Mouse (Mus musculus) A20 (cell line): ENCODE measurements around the gene Grap2.

Experiments used
- DNase-seq: peaks from one replicate; pipeline ENCODE4 v3.0.0-alpha.2; 2011; ENCODE audit warnings: low read depth, low spot score

Grap2 gene

DNA sequence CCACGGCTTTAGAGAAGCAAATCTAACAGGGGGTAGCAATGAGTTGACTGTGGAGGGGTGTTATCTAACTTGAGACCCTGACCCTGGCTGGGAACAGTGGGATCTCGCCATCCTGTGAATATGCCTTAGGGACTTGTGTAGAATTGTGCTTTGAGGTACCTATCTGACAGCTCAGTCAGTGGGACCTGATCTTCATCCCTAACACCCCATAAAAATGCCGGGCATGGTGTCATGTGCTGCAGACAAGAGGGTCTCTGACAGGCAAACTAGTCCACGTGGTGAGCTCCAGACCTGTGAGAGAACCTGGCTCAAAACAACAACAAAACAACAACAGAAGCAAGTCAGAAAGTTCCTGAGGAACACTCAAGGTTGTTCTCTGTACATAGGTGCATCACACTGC lies 27.4 kb downstream of the Grap2 start:
- DNase-seq: no peak

DNA sequence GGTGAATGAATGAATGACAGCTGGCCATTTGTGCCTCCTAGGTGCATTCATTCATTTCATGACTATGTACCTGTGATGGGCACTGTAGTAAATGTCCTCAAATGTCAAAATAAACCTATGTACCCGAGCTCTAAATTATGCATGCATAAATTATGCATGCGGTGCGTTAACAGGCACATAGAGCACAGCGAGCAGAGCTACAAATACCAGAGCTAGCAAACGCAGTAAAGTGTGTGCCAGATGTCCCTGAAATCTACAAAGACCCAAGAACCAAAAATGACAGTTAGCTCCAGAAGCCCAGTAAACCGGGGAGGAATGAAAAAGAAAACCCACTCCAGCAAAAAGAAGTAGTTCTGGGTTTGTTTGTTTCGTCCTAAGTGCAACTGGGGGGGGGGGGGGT lies 29.1 kb downstream of the Grap2 start:
- no peak for DNase-seq

DNA sequence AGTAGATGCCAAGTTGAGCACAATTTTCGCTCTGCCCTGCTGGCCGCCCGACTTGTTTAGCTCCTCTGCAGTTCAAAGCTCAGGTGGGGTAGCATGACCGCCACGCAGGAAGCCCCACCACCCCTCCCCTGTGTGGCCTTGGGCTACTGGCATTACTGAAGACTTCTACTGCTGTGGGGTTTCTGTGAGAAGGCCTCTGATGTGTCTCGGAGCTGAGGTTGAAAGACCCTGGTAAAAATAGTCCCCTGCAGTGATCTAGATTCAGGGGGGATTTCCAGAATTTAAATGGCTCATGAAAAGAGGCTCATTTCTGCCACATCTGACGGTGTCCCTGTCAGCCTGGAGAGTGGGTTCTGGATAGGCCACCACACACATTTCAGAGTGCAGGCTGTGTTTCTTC lies 30.1 kb downstream of the Grap2 start:
- DNase-seq: peak; percentile 74

DNA sequence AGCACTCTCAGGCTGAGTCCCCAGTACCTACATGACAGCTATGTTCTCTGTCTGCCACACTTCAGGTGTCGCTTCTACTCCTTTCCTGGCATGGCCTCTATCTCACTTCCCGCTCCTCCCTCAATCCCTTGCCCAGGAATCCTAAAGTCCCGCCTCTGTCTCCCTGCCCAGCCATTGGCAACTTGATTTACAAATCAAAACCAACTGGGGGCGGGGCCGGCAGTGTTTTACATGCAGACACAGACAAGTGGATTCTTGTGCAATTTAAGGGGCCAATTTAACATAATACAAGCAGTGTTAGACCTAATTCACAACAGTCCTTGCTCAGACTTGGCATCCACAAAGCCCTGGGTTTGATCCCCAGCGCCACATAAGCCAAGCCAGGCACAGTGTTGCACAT lies 31.6 kb downstream of the Grap2 start:
- no peak for DNase-seq

DNA sequence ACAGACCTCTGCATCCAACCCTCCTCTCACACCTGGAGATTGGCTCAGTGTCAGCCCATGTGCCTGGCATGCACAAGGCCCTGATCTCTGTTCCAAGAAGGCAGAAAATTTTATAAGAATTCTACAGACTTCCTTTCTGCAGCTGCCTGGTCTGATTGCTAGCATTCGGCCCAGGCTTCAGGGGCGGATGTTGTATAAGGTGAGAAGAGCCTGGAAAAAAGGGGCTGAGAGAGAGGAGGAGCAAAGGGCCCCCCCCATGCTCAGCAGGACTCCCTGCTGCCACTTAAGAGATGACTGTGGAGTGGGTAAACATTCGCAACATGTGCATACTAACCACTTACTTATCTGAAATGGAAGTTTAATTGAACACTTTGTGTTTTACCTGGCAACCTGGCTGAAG lies 35.6 kb downstream of the Grap2 start:
- DNase-seq: no peak

DNA sequence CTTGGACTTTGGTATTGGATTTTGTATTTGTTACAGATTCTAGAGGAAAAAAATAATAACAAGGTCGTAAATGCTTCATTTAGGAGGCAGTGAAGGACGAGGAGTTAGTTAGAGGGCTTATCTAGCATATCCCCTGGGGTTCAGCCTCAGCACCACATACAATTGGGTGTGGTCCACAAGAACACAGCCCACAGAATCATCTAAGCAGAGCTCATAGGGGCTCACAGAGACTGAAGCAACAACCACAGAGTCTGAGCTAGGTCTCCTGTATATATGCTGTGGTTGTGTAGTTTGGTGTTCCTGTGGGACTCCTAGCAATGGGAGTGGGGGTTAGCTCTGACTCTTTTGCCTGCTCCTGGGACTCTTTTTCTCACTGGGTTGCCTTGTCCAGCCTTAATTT lies 37.9 kb downstream of the Grap2 start:
- no peak for DNase-seq

DNA sequence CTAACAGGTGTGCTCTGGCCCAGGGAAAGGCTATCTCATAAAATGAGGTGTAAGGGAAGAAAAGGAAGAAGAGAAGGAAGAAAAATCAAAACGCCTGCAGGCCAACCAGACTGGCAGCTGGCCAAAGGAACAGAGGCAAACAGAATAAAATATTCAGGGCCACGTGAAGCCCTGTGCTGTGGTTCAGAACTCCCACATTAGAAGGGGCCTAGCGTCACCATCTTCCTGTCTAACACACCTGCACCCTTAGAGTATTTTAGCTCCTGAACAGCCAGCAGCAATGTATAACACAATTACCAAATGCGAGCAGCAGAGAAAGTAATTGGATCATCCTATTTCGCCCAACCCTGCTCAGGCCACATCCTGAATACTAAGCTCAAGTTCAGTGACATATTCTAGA lies 39.1 kb downstream of the Grap2 start:
- no peak for DNase-seq

DNA sequence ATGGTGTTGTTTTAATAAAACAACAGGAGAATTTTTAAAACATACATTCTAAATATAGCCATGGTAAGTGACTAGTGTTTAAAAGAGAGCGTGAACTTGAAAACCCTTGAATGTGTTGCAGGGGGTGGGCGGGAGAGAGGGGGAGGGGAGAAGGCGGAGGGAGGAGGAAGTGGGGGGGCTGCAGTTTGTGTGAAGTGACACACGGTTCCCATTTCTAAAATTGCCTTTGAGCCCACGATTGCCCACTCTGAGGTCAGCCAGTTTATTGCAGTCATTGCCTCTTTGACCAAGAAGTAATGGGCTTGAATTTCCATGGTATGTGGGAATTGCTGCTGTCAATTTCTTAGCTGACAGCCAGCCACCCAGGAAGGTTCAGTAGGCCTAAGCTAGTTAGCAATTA lies 41.5 kb downstream of the Grap2 start:
- no peak for DNase-seq

DNA sequence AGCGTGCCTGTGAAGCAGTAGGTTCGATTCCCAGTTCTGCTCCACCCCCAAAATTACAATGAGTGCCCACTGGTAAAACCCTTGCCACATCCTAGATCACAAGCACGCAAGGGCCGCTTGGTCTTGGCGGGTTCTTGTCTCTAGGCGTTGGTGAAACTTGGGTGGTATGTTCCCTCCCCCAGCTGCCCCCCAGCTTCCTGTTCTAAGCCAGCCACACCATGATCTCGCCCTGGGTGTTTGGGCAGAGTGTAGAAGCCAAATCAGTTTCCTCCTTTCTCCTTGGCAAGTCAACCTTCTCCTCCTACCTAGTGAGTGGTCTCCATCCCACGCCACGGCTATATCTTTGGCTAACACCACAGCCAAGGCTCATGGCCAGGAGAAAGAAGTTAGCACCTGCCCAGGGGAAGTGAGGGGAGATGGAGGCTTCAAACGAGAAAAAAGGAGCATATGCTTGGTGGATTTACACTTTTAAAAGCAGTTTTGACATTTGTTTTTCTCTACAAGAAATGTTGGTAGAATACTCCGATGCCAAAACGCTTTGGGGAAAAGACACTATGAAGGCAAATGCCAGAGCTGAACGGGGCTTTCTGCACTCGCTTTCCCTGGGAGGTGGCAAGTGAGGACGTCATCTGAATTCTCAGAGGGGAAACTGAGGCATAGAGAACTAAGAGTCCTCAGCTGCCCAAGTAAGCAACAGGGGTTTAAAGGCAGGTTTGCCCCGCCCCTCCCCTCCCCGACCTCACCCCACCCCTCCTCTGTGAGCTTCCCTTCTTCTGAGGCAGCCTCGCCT lies 42.3 kb downstream of the Grap2 start:
- DNase-seq: no peak

DNA sequence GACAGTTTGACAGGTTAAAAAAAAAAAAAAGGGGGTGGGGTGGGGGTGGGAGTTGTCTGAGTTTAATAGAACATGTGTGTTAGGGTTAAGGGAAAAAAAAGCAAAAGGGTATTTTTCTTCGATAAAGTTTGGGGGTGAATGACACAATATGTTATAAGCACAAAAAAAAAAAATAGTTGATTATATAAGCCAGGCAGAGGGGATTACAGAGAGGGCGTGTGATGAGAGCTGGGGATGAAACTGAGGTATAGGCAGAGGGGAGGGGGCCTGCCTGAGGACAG lies 42.8 kb downstream of the Grap2 start:
- peak; percentile 53 for DNase-seq

DNA sequence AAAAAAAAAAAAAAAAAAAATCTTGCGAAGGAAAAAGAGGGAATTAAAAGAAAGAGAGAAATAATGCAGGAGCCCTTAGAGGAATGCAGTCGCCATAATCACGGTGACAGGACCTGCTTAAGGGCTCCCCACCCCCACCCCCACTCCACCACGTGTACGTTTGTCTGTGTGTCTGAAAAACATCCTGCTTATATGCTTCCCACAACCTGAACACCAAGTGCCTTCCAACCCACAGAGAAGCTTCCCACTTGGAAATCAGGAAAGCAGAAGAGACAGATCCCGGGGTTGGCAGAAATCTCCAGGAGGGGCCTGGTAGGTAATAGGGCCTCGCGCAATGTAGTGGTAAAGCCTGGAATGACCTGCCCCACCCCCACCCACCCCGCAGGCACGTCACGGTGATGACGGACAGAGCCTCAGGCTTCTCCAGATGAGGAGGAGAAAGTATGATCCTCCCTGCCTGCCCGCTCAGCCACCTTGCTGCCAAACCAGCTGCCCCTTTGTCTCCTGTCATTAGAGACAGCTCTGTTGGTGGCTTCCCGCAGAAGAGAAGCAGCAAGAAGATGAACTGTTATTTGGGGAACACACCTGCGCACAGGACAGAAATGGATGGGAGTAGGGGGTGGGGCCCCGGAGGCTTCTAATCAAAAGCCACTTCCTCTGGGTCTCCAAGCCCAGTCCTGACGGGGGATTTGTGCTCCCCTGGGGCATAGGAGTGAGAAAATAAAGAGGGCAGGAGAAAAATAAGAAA lies 43.4 kb downstream of the Grap2 start:
- DNase-seq: peak; percentile 82

DNA sequence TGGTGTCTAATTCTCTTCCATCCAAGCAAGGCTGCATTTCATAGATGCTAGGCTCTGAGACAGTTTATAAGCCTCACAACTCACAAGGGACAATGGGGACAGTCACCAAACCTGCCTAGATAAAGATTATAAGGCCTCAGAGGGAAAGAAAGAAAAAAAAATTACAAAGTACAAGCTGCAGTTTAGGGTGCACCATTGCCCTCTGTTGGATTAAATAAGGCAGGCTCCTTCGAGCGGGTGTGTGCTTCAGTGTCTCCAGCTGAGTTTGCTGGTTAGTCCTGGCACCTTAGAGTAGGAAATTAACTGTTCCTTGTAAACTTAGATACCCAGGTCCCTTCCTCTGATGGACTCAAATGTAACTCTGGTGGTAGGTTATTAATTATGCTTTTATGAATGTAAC lies 45.4 kb downstream of the Grap2 start:
- DNase-seq: peak; percentile 68

DNA sequence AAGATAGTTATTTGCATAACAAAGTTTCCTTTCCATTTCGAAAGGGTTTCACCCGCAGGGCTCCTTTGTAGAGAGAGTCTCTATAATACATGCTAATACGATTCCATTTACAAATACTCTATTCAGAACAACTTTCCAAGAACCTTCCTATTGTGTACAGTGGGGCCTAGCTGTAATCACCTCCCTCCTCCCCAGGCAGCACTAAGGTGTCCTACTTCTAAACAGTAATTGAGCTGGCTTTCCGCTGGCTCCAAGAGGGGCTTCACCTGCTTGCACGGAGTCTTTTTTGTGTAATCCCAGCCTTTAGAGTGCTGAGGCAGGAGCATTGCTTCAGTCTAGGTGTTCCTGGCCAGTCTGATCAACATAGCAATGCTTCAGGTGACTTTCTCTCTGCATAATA lies 46.8 kb downstream of the Grap2 start:
- no peak for DNase-seq

DNA sequence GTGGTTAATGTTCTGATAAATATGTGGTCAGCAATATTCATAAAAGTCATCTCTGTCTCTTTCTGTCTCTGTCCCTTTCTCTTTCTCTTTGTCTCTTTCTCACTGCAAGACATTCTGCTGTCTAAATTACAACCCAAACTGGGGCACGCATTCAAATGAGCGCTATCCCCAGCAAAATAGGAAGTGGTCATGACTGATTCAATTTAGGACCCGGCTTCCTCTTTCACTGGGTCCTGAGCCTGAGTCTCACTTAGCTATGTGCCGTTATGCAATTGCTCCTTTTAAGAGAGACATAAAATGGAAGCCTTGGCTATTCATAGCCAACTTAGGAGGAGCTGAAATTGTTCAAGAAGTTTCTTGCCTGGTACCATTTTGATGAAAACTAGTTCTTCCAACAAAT lies 47.4 kb downstream of the Grap2 start:
- DNase-seq: peak; percentile 90

DNA sequence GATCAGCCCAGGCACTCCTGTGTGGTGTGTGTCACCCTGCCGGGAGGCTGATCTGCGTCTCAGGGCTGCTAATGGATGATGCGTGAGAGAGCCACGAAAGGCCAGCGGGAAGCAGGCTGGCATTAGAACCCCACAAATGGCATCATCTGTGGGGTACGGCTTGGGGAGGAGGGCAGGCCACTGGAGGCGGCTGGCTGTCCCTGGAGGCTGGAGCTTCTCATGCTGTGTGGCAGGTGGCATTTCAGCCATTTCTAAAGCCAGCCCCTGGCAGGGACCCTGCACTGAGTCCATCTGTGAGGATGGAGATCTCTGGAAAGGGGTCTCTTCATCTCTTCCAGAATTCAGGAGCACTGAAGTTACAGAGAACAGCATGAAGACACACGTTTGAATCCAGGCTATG lies 48.0 kb downstream of the Grap2 start:
- DNase-seq: no peak

DNA sequence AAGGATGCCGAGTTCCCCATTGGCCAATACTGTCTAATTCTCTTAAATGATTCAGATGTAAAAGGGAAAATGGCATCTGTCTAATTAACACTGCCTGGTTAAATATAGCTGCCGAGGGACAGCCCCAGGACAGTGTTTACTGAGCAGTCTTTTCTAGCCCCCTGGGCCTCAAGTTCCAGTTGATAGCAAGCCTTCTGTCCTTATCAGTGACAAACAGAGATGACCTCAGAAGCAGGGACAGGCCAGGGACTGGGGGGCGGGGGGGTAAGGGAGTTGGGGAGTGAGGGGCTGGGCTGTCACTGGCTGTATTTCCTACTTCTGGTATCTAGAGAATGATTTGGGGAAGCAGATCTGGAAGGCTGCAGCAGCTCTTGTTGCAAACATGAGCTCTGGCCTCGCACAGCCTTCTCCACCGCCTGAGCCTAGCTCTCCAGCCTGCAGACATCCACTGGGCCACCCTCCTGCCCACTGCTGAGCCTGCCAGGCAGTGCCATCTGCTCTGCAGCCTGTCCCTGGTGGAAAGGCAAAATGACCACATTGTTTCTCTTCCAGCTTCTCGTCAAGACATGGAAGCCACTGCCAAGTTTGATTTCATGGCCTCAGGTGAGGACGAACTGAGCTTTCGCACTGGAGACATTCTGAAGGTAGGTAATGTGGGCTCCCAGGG lies 50.9 kb downstream of the Grap2 start:
- DNase-seq: peak; percentile 82

DNA sequence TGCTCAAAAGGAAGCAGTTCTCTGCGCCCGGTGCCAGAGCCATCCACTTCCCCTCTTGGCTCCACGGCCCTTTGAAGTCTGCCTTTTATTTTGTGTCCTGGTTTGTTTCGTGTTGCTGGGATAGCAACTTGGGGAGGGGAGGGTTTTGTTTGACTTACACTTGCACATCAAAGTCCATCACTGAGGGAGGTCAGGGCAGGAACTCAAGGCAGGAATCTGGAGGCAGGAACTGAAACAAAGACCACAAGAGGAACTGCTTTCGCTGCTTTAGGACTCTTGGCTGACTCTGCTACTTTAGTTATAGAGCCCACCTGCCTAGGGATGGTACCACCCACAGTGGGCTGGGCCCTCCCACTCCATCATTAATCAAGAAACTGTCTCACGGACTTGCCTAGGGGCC lies 54.1 kb downstream of the Grap2 start:
- DNase-seq: peak; percentile 43

DNA sequence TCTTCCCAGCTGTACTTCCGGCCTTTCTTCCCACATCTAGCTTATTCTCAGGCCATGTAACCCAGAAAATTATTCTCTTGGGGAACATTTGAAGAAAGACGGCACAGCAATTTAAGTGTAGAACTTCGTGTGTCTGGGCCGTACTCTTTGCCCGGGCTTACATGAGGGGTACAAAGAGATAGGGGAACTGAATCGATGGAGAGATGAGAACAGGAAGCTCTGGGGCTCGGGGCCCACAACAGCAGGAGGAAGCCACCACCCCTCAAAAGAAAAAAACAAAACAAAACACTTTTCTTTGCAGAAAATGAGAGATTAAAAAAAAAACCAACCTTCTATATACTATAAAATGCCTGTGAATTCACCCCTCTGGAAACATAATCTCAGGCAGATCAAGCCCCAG lies 57.8 kb downstream of the Grap2 start:
- DNase-seq: peak; percentile 49

DNA sequence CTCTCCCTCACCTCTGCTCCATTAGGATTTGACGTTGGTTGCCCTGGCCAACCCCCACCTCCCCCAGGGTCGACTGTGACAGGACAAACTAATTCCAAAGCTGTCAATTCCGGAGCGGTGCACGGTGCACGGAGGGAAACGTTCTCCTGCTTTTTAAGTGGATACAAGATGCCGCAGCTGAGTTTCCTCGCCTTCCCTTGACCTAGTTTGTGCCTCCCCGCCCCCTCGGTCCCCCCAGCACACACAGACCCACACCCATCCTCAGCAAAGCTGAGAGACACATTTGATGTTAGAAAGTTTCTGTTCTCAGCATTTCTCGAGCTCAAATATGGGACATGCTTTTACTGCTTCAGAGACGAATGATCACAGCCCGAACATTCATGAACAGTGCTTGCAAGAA lies 58.3 kb downstream of the Grap2 start:
- no peak for DNase-seq

DNA sequence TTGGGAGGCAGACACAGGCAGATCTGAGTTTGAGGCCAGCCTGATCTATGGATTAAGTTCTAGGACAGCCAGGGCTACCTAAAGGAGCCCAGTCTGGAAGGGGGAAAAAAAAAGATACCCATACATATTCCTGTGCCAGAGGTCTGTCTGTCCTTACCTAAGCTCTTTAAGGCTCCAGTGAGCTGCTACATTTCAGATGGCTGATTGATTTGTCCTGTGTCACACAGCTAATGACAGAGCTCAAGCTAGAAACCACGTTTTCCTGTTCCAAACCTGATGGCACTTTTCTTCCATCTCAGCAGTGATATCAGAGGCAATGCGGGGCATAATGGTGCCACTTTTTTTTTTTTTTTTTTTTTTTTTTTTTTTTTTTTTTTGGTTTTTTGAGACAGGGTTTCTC lies 58.9 kb downstream of the Grap2 start:
- DNase-seq: no peak

DNA sequence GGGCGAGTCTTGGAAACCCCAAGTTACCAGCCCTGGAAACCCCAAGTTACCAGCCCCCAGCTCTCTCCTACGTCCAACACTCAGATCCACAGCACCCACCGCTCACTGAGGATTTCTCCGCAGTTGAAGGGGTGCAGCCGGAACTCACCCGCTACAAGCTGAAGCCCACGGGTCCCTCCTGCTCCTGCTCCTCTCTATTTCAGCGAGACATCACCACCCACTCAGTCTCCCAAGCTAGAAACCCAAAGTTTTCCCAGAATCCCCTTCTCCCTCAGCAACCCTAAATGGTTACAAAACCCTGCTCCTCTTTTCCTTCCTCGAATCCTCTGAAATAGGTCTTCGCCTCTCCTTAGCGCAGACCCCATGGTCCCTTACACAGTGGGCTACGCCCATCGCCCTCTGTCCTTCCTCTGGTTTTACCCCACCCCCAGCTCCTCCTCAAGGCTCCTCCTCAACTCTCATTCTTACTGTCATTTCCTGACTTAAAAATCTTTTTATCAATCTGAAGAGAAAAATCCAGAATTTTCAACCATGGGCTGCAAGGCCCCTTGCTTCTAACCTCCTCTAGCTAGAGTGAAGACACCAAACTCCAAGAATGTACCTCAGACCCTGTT lies 60.0 kb downstream of the Grap2 start:
- DNase-seq: no peak

DNA sequence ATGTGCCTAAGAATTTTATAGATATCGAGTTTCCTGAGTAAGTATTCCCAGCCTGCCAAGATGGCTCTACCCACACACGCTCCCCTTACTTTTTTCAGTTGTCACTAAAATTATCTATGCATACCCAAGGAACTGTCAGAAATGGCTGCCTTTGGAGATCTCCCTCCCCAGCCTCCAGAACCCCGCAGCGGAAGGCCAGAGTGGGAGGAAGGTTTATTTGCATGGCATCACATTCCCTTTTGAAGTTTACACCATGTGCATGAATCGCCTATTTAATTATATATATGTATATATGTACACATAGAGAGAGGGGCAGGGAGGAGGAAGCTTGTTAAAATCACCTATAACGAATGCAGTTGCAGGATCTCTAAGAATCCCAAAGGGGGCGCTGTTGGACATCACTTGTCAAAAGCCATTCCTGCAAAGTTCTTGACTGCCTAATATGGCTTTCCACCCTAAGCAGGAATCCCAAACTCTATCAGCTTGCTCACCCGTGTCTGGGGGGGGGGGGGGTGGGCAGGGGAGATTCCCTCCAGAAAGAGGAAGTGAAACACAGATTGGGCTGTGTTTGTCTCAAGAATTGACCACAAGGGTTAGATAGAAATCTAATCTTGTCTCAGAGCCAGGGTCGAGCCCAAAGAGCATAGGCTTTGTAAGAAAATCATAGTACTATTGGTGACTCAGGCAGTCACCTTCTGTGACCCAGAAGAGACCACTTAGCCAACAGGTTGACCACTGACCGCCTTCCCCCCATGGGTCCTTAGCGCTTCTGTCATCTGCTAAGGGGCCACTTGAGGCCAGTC lies 62.2 kb downstream of the Grap2 start:
- peak; percentile 91 for DNase-seq
